Mouse (Mus musculus): ENCODE results near the gene Gpr162.
A peak's percentile ranks its signal among the peaks of the same experiment; 100 is the strongest.

Gpr162 gene

GRCm38 (mm10) chr6:124883351-124883750 is 19.6 kb upstream of the Gpr162 start:
- DNase-seq (ENCODE audit: extremely low read depth, low read depth), result no peak

GRCm38 (mm10) chr6:124881821-124882220 is 18.0 kb upstream of the Gpr162 start:
- no peak for DNase-seq (ENCODE audit: extremely low read depth, low read depth)

GRCm38 (mm10) chr6:124879390-124879789 is 15.6 kb upstream of the Gpr162 start:
- no peak for DNase-seq (ENCODE audit: extremely low read depth, low read depth)

GRCm38 (mm10) chr6:124874348-124874747 is 10.6 kb upstream of the Gpr162 start:
- no peak for DNase-seq (ENCODE audit: extremely low read depth, low read depth)

- DNase-seq (ENCODE audit: extremely low read depth, low read depth), result no peak
Measured at GRCm38 (mm10) chr6:124866560-124866959, 2.8 kb upstream of the Gpr162 start.

- DNase-seq (ENCODE audit: extremely low read depth, low read depth), result no peak
Measured at GRCm38 (mm10) chr6:124865766-124866362, 2.1 kb upstream of the Gpr162 start.

- no peak for DNase-seq (ENCODE audit: extremely low read depth, low read depth)
Measured at GRCm38 (mm10) chr6:124863125-124863657, 592 bp downstream of the Gpr162 start.

- no peak for DNase-seq (ENCODE audit: extremely low read depth, low read depth)
Measured at GRCm38 (mm10) chr6:124862406-124863124, 1.2 kb downstream of the Gpr162 start.

- DNase-seq (ENCODE audit: extremely low read depth, low read depth), result no peak
Measured at GRCm38 (mm10) chr6:124861802-124862201, 2.0 kb downstream of the Gpr162 start.

- DNase-seq (ENCODE audit: extremely low read depth, low read depth), result no peak
Measured at GRCm38 (mm10) chr6:124861266-124861665, 2.5 kb downstream of the Gpr162 start.

GRCm38 (mm10) chr6:124860511-124860910 is 3.3 kb downstream of the Gpr162 start:
- no peak for DNase-seq (ENCODE audit: extremely low read depth, low read depth)

- DNase-seq (ENCODE audit: extremely low read depth, low read depth), result no peak
Measured at GRCm38 (mm10) chr6:124859725-124860124, 4.1 kb downstream of the Gpr162 start.

GRCm38 (mm10) chr6:124858561-124859318 is 5.0 kb downstream of the Gpr162 start:
- DNase-seq (ENCODE audit: extremely low read depth, low read depth), result no peak

- DNase-seq (ENCODE audit: extremely low read depth, low read depth), result no peak
Measured at GRCm38 (mm10) chr6:124857840-124858530, 5.8 kb downstream of the Gpr162 start.

- DNase-seq (ENCODE audit: extremely low read depth, low read depth), result peak; percentile 44
Measured at GRCm38 (mm10) chr6:124856916-124857839, 6.6 kb downstream of the Gpr162 start, which contains the start of gene P3h3. P3h3 (minus strand) TSS chr6:124857752.

- DNase-seq (ENCODE audit: extremely low read depth, low read depth), result no peak
Measured at GRCm38 (mm10) chr6:124856321-124856720, 7.5 kb downstream of the Gpr162 start.

GRCm38 (mm10) chr6:124854647-124855046 is 9.1 kb downstream of the Gpr162 start:
- no peak for DNase-seq (ENCODE audit: extremely low read depth, low read depth)

GRCm38 (mm10) chr6:124850535-124850934 is 13.2 kb downstream of the Gpr162 start:
- DNase-seq (ENCODE audit: extremely low read depth, low read depth), result no peak

GRCm38 (mm10) chr6:124847305-124847704 is 16.5 kb downstream of the Gpr162 start:
- peak; percentile 67 for DNase-seq (ENCODE audit: extremely low read depth, low read depth)

Data from MEL-GATA-1-ER (cell line).